Mouse (Mus musculus): ENCODE results near the gene Ube2v1.

Ube2v1 gene

DNA sequence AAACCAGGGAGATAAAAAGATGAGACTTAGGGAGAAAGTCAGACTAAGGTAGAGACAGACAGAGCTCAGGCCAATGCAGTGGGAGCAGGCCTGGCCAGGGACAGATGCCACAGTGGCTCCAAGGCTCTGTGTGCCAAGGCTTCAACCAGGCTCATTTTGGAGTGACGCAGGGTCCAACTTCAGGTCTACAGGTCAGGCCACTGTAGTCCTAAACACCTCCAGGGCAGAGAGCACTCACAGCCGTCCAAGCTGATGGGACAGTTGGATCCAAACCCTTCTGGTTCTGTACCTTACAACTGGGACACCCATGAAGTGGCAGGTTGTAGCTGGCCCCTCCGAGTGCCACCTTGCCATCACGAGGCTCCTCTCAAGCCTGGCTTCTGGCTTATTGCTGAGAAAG is 26.1 kb upstream of the Ube2v1 start:
- in situ Hi-C loops (cut with MboI; ENCODE audit: unreplicated experiment in 2 of 2), result loop anchor here in 1 of 2 experiments (25.0 kb wide), 1 partner anchor 1021 kb away; no protein-coding TSS in a partner anchor

DNA sequence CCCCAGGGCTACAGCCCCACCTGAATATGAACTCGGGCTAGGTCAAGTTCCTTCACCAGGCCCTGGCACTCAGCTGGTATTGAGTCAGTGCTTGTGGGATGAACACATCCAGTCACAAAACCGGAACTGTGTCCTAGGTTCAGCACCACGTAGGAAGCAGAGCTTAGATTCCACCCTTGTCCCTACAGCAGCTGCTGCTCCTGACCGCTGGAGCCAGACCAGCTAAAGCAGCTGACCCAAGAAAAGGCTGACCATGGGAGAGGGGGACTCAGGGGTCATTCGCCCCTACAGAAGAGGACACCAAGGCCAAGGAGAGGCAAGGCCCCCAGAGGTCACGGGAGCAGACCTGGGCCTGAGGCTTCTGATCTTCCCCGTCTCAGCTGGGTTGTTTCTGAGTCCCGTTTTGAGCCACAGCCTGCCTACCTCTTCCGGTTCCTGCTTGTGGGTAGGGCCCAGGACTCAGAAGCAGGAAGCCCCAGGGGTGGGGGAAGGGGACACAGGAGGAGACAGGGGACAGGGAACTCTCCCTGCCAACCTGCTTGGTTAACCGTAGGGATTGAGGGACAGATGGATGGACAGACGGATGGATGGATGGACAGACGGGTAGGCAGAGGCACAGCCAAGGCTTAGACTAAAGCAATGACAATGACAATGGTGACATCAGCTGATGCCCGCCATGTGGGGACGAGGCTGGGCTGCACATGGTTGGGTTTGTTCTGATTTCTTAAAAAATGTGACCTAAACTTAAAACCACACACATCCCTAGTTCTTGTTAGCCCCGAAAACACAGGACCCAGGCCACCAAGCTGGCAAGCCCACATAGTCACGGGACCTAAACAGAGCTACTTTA is 25.0 kb upstream of the Ube2v1 start:
- in situ Hi-C loops (cut with MboI; ENCODE audit: unreplicated experiment in 2 of 2), result loop anchor here in 1 of 2 experiments (25.0 kb wide), 1 partner anchor 1020 kb away; no protein-coding TSS in a partner anchor

DNA sequence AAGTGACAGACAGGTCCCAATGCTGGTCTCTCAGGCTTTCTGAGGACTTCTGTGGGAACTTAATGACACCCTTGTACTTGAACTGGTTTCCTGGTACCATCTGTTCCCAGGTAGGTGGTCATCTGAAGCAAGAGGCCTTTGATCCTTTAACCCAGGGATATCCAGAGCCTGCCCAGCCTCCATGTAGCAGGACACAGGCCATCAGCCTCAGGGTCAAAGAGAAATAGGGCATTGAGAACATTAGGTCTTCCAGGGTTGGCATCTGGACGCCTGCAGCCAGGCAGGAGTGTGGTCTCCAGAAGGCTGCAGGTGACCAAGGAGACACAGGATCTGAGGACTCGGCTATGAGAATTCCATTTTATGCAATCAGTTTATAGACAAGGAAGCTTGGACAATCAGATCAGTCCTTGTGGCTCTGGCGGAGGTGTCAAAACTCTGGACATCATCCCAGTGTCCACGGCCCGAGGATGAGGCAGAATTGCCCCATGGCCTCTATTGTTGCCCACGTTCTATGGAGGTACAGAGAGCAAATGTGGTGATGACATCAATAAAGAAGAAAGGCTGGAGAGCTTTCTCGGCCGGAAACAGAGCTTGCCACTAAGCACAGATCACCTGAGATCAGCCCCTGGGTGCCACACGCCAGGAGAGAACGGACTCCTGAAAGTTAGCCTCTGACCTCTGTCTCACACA is 23.2 kb upstream of the Ube2v1 start:
- in situ Hi-C loops (cut with MboI; ENCODE audit: unreplicated experiment in 2 of 2), result loop anchor here in 1 of 2 experiments (25.0 kb wide), 1 partner anchor 1018 kb away; no protein-coding TSS in a partner anchor

DNA sequence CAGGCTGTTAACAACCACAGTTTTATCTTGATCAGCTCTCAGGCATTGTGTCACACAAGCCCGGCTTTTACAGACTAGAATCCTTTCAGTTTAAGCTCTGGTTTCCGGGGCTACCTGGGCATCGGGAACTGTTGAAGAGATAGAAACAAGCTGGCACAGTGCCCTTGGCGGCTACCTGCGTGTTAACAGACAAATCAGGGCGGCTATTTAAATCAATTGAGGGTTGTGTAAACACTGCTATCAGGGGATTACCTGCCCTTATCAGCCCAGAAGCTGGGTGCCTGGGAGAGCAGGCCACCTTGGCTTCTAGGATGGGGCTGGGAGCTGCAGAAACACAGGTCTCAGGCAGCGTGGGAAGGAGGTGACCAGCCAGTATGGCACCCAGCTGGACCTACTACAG is 20.8 kb upstream of the Ube2v1 start:
- in situ Hi-C loops (cut with MboI; ENCODE audit: unreplicated experiment in 2 of 2), result loop anchor here in 1 of 2 experiments (25.0 kb wide), 1 partner anchor 1015 kb away; no protein-coding TSS in a partner anchor

DNA sequence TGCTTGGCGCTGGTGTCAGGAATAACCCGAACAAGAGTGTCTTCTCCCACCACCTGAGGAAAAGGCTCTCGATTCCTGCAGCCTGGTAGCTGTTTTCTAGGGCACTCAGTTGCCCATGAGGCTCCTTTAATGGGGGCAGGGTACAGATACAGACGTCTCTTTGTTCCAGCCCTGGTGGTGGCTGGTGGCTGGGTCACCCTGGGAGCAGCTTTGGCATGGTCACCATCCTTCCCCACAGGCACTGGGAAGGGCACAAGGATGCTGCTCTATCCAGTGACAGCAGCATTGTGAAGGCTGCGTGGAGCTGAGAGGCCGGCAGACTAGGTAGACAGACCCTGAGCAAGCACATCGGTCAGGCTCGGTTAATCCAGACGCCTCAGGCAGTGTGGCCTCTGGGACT is 19.7 kb upstream of the Ube2v1 start:
- in situ Hi-C loops (cut with MboI; ENCODE audit: unreplicated experiment in 2 of 2), result loop anchor here in 1 of 2 experiments (25.0 kb wide), 1 partner anchor 1014 kb away; no protein-coding TSS in a partner anchor

DNA sequence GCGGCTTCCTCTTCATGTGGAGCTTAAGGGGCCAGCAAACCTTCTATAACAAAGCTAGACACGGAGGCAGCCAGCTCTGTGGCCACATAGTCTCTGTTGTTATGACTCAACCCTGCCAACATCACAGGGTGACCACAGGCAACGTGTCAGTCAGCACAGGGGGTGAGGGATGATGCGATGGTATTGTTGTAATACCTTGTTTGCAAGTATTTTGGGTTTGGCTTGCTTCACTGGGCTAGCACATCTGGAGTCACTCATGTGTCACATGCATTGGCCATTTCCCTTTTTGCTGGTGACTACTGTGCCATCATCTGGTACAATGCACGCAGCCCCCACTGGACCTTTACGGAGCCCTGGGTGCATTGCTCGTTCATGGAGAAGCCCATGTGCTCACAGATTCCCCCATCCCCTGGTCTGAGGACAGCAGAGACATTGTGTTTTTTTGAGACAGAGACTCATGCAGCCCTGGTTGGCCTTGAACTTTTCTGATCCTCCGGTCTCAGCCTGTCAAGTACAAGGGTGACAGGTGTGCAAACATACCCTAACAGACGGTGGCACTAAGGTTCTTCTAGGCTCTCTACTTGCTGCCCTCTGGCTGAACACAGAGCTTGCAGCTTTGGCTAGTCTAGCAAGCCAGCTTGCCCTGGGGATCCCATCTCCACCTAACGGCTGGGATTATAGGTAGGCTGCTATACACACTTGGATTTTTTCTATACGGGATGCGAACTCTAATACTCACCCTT is 17.6 kb upstream of the Ube2v1 start:
- in situ Hi-C loops (cut with MboI; ENCODE audit: unreplicated experiment in 2 of 2), result loop anchor here in 1 of 2 experiments (25.0 kb wide), 1 partner anchor 1012 kb away; no protein-coding TSS in a partner anchor

DNA sequence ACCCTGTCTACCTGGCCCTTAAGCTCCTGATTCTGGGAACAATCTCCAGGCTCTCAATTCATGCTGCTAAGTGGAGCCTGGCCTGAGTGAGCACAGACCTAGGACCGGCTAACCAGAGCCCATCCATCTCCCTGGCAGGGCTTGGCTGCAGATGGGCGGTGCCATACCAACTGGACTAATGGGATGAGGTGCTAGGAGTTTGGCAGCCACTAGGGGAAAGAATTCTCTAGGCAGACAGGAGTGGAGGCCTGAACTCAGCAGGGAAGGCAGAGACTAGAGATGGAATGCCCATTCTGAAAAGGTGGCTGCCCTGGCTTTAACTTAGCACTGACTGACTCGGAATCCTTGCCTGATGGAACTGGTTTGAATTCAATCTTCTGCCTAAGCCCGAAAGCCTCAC is 14.5 kb upstream of the Ube2v1 start:
- in situ Hi-C loops (cut with MboI; ENCODE audit: unreplicated experiment in 2 of 2), result no loop called here

DNA sequence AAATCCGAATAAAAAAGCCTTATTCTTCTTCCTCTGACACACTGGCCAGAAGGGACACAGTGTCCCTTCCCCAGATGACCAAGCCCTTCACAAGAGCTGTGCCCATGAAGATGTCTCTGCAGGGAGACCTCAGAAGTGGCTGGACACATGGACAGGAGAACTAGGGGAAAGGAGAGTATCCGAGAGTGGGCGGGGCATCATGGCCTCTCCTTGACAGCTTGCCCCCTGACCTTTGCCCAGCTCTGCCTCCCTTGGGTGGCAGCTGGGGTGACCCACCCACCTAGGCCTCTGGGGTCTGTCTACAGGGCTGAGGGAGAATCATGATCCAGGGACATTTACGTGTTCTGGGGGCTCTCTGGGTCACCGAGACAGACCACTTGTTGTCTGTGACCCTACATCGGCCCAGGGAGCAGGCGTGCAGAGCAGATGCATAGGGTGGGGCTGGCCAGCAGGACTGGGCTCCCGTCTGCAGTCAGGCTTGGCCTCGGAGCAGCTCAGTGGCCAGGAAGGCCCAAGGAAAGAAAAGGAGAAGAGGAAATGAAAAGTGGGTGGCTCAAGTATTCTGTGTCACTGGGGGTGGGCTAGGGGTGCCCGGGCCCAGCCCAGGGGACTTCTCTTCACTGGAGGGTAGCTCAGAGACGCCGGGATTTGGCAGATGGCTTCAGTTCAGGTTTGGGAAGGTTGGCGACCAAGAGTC is 11.6 kb upstream of the Ube2v1 start:
- in situ Hi-C loops (cut with MboI; ENCODE audit: unreplicated experiment in 2 of 2), result loop anchor here (5.0 kb wide), 1 partner anchor 34 kb away; no protein-coding TSS in a partner anchor

DNA sequence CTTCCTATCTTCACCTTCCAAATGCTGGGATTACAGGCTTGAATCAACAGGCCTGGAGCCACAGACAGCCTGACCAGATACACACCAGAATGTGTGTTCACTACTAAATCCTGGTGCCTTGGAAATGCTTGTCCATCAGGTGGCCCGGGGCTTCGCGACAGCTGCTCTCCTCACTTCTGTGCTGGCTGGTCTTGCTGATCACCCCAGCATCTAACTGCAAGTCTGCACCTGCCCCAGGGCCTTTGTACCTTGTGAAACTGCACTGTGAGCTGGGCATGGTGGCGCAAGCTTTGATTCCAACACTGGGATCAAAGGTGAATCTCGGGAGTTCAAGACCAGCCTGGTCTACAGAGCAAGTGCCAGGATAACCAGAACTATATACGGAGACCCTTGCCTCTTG is 10.3 kb upstream of the Ube2v1 start:
- in situ Hi-C loops (cut with MboI; ENCODE audit: unreplicated experiment in 2 of 2), result loop anchor here (5.0 kb wide), 1 partner anchor 35 kb away; no protein-coding TSS in a partner anchor

DNA sequence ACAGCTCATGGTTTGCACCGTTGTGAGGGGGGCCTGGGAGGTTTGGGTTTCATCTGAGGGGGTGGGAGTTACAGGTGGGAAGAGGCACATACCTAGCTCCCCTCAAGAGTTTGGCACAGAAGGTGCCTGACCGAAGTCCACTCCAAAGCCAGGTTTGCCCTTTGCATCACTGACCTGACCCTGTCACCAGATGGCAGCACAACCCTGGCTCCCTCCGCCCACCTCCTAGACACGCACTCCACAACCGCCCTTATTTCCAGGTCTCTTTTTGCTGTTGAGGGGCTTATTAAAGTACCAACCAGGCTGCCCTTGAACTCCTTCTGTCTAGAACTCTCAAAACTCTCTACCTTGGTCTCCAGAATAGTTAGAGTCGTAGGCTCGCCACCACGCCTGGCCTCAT is 9.4 kb upstream of the Ube2v1 start:
- in situ Hi-C loops (cut with MboI; ENCODE audit: unreplicated experiment in 2 of 2), result loop anchor here (5.0 kb wide), 1 partner anchor 36 kb away; no protein-coding TSS in a partner anchor

DNA sequence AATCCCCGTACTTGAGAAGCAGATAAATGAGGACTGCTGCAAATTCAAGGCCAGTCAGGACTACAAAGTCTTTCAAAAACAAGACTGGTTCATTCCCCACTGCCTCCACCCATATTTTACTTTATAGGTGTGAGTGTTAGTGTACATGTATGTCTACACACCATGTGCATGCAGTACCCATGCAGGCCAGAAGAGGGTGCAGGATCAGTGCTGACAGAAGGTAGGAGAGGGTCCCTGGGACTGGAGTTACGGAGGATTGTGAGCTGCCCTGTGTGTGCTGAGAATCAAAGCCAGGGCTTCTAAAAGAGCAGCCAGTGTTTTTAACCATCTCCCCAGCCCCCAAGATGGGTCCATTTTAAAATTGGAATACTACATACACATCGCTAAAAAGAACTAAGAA is 8.4 kb upstream of the Ube2v1 start:
- in situ Hi-C loops (cut with MboI; ENCODE audit: unreplicated experiment in 2 of 2), result loop anchor here (5.0 kb wide), 1 partner anchor 37 kb away; no protein-coding TSS in a partner anchor

DNA sequence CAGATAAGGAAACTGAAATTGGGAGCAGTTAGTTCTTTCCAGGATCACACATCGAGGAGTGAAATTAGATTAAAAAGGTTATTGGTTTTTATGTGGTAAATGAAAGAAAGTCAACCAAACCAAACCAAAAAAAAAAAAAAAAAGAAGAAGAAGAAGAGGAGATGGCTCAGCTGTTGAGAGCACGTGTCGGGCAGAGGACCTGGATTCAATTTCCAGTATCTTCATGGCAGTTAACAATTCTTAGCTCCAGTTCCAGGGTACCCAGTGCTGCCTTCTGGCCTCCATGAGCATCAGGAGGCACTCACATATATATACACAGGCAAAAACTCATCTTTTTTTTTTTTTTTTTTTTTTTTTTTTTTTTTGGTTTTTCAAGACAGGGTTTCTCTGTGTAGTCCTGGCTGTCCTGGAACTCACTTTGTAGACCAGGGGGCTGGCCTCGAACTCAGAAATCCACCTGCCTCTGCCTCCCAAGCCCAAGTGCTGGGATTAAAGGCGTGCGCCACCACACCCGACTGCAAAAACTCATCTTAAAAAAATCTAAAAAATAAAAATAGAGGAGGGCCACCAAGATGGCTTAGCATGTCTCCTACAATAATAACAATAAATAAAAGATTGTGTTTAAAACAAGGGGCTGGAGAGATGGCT is 3.1 kb upstream of the Ube2v1 start:
- in situ Hi-C loops (cut with MboI; ENCODE audit: unreplicated experiment in 2 of 2), result no loop called here

DNA sequence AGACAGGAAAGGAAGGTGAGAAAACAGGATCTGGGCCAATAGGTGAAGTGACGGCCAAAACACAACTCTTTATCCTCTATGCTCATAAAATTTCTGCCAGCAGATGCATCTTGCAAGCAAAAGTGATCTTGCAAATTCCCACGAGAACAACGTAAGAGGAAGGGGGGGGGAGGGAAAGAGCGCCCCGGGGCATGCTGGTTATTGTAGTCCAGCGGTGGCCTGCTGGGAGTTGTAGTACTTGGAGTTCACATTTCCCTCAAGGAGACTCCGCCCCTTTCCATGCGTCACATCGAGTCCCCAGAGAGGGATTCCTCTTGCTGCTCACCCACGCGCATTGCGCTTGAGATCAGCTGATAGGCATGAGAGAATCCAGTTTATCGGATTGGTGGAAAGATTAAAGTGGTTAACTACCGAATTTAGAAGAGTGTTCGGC is 2.5 kb upstream of the Ube2v1 start:
- in situ Hi-C loops (cut with MboI; ENCODE audit: unreplicated experiment in 2 of 2), result no loop called here

DNA sequence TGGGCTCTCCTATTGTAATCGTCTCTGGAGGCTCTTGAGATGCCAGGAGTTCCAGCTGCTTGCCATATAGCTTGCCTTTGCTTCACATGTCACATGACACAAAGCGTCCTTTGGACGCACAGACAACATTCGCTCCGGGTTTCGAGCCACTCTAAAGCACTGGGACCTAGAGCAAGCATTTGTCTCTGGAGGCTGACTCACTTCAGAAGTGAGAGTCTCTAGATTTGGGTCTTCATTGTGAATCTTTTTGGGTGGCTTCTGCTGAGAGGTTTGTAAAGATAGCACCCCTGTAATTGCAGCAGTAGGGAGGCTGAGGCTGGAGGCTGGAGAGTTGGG is 1.6 kb upstream of the Ube2v1 start:
- in situ Hi-C loops (cut with MboI; ENCODE audit: unreplicated experiment in 2 of 2), result no loop called here

DNA sequence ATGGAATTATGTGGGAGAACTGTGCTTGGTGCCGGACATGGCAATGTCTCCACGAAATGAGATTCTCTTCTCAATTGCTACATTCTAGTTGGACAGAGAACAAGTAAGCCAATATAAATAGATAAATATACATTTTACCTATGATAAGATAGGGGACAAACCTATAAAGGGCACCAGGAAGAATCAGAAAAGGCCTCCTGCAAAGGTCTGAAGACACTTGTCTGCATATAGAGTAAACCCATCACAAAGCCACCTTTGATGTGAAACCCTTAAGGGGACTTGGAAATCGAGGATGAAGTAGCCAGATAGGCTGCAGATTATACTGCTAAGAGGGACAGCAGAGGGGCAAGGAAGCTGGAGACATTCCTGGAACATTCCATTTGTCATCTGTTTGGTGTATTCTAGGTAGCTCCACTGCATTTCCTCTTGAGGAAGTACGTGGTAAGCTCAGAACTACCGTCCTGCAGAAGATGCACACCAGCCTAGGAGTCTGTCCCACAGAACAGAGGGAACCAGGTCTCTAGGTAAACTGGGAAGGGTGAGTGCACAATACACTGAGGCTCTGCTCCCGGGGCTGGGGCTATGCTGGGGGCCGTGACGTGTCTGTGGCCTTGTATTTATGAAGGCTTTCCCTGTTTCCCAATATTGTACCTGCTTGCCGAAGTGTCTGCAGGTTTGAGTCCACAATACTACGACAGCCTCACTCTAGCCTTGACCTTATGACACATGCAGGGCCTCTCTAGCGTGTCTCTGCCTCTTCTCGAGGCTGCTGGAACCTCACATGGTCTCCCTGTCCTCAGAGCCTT is 1.0 kb upstream of the Ube2v1 start:
- in situ Hi-C loops (cut with MboI; ENCODE audit: unreplicated experiment in 2 of 2), result no loop called here

DNA sequence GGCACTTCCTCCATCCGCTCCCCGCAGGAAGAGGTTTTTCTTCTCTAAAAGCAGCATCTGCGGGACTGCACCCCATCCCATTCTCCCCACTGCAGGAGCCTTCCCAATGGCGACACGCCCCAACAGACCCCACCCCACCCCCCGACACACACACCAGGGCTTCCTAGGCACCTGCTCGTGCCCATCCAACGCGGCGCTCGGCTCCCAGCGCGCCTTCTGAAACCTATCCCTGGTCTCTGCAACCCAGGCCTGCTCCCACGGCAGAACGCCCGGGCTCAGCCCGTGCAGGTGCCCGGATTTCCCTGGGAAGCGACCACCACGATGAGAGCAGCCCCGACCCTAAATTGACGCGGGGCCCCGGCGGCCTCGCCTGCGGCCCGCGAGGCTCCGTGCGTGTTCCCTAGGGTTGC is 709 bp downstream of the Ube2v1 start:
- in situ Hi-C loops (cut with MboI; ENCODE audit: unreplicated experiment in 2 of 2), result no loop called here

DNA sequence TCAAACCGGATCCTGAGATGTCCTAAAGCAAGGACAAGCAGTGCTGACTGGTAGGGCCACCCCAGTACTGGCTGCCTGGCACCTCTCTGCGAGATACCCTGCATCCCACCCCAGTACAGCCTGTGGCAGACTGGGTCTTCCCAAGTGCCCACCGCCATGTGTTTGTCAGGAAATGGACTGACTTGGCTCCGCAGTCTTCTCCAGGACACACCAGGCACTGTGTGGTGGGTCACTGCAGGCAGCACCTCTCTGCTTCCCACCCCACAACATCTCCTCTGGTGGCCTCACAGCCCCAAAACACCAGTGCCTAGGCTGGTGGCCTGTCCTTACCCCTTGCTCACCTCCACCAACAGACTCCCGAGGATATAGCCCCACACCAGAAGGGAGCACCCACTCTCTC is 1.5 kb downstream of the Ube2v1 start:
- in situ Hi-C loops (cut with MboI; ENCODE audit: unreplicated experiment in 2 of 2), result no loop called here

DNA sequence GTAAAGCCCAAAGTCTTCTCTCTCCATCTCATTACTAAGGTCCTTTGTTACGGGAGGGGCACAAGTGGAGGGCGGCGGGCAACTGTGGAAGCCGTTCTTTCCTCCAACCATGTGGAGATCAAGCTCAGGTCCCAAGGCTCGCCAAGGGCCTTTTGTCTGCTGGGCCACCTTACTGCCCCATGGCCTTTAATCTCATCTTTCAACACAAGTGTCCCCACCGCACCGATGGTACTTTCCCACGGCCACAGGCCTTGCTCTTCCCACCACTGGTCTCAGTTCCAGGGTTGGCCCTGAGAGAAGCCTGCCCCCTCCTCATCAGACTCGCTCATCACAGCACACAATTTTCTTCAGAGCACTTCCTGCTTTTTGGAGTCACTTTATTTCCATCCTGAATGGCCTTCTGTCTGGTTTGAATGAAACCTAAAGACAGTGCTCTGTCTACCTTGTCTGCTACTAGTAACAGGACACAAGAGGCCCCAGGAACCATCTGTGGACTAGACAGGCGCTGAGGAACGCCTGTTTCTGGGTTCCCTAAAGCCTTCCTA is 2.2 kb downstream of the Ube2v1 start:
- in situ Hi-C loops (cut with MboI; ENCODE audit: unreplicated experiment in 2 of 2), result no loop called here

All from v-Abl transformed pro-B cells (cell line).